Mouse (Mus musculus) bone marrow, adult 2 months (tissue): ENCODE results near the gene Arid1a.

Experiments
- CTCF ChIP-seq: fragments of 200-500 bp; IDR thresholded peaks from 2 replicates; pipeline ENCODE4 v1.5.1; 2011; ENCODE audit warnings: low read length, control low read depth; ENCODE audit not compliant: control insufficient read depth, insufficient read depth
- POLR2A ChIP-seq: fragments of 200-500 bp; IDR thresholded peaks from 2 replicates; pipeline ENCODE4 v1.6.1; 2011; ENCODE audit warnings: low read depth, mild to moderate bottlenecking, control low read depth, low read length, borderline replicate concordance; ENCODE audit not compliant: control insufficient read depth

DNA sequence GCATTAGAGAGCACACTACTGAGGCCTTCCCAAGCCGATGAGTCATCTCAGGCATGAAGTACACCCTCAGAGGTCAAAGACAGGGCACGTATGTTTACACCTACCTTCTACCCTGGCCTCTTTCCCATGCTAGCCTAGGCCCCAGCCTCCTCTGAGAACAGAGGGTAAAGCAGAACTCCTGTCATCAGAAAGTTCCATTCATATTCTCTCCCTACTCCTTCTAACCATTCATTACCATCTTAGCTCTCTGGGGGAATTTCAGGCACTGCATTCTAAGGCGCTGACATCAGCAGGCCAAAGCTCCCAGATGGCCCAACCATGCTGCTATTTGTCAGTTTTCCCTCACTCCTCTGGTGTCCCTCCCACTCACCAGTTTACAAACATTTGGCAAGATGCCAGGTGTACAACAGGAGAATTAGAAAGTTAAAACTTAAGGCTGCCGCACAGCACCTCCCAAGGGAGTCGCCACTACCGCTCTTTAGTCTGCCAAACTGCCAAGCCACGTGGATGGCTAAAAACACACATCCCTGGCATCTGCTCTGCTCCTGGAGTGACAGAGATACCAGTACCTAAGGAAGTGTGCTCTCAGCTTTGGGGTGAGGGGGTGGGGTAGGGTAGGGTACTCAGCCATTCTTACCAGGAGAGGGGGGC is 68.0 kb downstream of the Arid1a start:
- TF ChIP-seq CTCF (no peak), POLR2A (no peak)
